Mouse (Mus musculus): ENCODE data around the gene Wdr78. TPM values are rescaled to one million over a fixed set of nuclear protein-coding genes. Genes with fewer than 3 reads are reported as not detected.

Gene Wdr78
- total RNA-seq (2021) = 1 to 10 TPM; 7.5 to 8.7 TPM

- intact Hi-C loops (cut with DNase I) = loop anchor here (10.0 kb wide), 1 partner anchor 130 kb away; no protein-coding TSS in a partner anchor
- peak; percentile 90 to 99 for DNase-seq (ENCODE audit: extremely low spot score in 1 of 2, low spot score in 2 of 2)
Observed at GRCm38 (mm10) chr4:103114184-103115111, at the start of gene Wdr78, which contains the start of gene Mier1. Gene Wdr78 (minus strand): TSS chr4:103114555. Gene Mier1 (plus strand): TSS chr4:103114390.

GRCm38 (mm10) chr4:103158781-103159180 lies 44.4 kb upstream of the Wdr78 start:
- intact Hi-C loops (cut with DNase I) = no loop called here
- DNase-seq (ENCODE audit: extremely low spot score in 1 of 2, low spot score in 2 of 2) = no peak

GRCm38 (mm10) chr4:103151946-103152345 lies 37.6 kb upstream of the Wdr78 start:
- DNase-seq (ENCODE audit: extremely low spot score in 1 of 2, low spot score in 2 of 2) = no peak
- intact Hi-C loops (cut with DNase I) = no loop called here

DNA sequence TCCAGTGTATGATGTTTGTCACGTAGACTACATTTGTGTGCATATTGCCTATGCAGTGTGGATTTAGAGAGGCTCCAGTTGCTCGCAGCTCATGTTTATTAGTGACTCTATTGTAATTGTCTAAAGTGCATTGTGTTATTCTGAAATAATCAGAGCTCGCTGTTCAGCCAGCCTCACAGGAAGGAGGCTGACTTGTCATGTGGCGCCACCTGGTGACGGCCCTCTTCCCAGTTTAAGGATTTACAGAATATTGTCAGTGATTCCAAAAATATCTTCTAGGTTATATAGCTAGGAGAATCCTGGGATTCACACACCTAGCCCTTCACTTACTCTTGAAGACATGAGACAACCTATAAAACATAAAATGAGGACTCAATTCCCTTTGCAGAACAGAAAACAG lies 32.0 kb upstream of the Wdr78 start:
- DNase-seq (ENCODE audit: extremely low spot score in 1 of 2, low spot score in 2 of 2) = peak; percentile 38 to 80
- intact Hi-C loops (cut with DNase I) = loop anchor here (2.0 kb wide), 1 partner anchor 160 kb away; no protein-coding TSS in a partner anchor

DNA sequence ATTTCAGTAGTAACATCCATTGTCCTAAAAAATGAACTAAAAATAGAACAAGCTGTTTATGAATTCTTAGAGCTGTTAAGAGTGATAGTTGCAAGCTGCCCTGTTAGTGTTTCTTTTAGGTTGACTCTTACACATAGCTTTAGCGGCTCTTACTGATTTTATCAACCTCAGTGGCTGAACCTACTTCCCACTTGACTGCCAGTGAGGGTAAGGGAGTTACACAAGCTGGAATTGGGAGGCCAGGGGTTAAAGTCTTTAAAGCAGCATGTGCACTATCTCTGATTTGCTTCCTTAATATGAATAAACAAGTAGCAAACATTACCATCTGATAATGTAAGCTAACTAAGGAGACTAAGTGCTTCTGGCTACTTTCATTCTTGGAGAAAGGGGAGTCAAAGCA lies 22.6 kb upstream of the Wdr78 start:
- intact Hi-C loops (cut with DNase I) = no loop called here
- DNase-seq (ENCODE audit: extremely low spot score in 1 of 2, low spot score in 2 of 2) = no peak

DNA sequence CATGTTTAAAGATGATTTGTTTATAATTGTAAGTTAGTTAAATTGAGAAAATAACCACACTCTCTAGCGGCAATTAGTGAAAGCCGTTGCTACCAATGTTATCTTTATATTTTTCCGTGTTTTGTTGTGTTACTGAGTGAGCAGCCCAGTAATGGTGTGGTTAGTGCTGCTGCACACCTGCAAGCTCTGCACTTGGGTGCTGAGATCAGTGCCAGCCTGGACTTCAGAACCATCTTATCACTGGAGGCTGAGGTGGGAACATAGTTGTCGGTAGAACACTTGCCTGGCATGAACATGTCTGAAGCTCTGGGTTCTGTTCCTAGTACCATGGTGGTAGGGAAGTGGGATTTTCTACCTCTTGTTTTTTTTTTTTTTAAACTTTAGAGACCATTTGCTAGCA lies 12.2 kb upstream of the Wdr78 start:
- DNase-seq (ENCODE audit: extremely low spot score in 1 of 2, low spot score in 2 of 2) = no peak

GRCm38 (mm10) chr4:103123606-103124005 lies 9.3 kb upstream of the Wdr78 start:
- no peak for DNase-seq (ENCODE audit: extremely low spot score in 1 of 2, low spot score in 2 of 2)
- intact Hi-C loops (cut with DNase I) = no loop called here

More for the DNA sequence above, 12.2 kb upstream of the Wdr78 start:
- intact Hi-C loops (cut with DNase I) = no loop called here

GRCm38 (mm10) chr4:103123086-103123485 lies 8.7 kb upstream of the Wdr78 start:
- no peak for DNase-seq (ENCODE audit: extremely low spot score in 1 of 2, low spot score in 2 of 2)
- intact Hi-C loops (cut with DNase I) = no loop called here

GRCm38 (mm10) chr4:103120874-103121389 lies 6.6 kb upstream of the Wdr78 start:
- intact Hi-C loops (cut with DNase I) = no loop called here
- DNase-seq (ENCODE audit: extremely low spot score in 1 of 2, low spot score in 2 of 2) = no peak

GRCm38 (mm10) chr4:103120395-103120794 lies 6.0 kb upstream of the Wdr78 start:
- no peak for DNase-seq (ENCODE audit: extremely low spot score in 1 of 2, low spot score in 2 of 2)
- intact Hi-C loops (cut with DNase I) = no loop called here

DNA sequence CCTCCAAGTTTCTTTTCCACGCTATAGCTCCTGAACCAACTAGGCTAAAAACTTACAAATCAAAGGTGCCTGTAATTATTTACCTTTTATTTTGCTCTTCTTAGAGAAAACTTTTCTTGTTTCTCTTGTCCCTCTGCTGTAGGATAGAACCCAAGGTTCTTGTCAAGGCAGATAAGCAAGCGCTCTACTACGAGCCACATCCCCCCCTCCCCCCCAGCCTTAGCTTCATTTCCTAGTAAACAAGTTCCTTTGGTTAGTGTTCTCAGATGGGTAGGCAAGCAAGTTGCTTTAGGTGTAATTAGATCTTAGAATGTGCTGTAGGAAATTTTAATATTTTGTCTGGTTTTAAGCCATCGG lies 5.7 kb upstream of the Wdr78 start:
- intact Hi-C loops (cut with DNase I) = no loop called here
- no peak for DNase-seq (ENCODE audit: extremely low spot score in 1 of 2, low spot score in 2 of 2)

DNA sequence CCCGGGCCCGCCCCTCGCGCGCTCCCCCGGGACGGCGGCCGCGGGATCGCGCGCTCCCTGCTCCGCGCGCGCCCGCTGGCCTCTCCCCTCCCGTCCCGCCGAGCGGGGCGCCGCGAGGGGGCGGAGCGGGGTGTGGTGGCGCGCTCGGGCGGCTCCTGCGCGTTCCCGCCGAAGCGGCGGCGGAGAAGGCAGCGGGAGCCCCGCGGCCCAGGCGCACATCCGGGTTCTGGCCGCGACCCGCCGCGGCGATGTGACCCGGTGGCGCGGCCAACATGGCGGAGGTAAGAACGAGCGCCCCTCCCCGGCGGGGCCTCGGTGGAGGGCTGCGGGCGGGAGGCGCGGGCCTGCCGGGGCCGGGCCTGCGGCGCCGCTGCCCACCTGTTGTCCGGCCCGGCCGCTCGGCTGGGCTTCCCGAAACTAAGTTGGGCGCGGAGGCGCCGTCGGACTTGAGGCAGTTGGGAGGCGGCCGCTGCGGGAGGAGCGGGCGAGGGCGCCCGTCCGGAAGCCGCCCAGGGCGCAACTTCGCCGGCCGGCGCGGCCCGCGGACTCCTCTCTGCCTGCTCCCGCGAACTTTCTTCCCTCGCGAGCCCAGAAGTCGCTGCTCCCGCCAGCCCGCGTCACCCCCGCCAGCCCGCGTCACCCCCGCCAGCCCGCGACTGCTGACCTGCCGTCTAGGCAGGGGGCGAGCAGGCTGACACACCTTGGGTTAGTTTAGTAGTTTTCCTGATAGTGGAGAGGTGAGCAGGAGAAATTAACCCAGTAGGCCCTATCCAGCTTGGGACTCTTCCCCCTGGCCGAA lies 5.1 kb upstream of the Wdr78 start:
- peak; percentile 29 to 88 for DNase-seq (ENCODE audit: extremely low spot score in 1 of 2, low spot score in 2 of 2)
- intact Hi-C loops (cut with DNase I) = loop anchor here (10.0 kb wide), 1 partner anchor 135 kb away; no protein-coding TSS in a partner anchor

GRCm38 (mm10) chr4:103118888-103119228 lies 4.5 kb upstream of the Wdr78 start:
- intact Hi-C loops (cut with DNase I) = loop anchor here (10.0 kb wide), 1 partner anchor 134 kb away; no protein-coding TSS in a partner anchor
- no peak for DNase-seq (ENCODE audit: extremely low spot score in 1 of 2, low spot score in 2 of 2)

DNA sequence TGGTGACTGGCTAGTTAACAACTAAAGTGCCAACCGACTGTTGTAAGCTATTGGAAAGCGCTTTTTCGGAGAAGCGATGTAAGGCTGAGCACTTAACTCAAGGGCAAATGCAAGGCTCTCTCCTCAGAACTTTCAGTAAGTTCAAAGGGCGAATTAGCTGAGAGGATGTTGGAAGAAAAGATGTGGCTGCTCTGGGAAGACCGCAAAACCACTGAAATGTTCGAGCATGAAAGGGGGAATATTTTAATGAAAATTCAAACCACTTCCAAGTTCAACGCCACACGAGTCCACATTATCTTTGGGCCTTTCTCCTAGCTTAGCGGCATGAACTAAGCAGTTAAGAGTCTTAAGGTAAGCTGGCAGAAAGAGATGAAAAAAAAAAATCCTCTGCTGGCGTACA lies 953 bp downstream of the Wdr78 start:
- DNase-seq (ENCODE audit: extremely low spot score in 1 of 2, low spot score in 2 of 2) = no peak
- intact Hi-C loops (cut with DNase I) = loop anchor here (10.0 kb wide), 1 partner anchor 129 kb away; no protein-coding TSS in a partner anchor

GRCm38 (mm10) chr4:103112651-103113050 lies 1.7 kb downstream of the Wdr78 start:
- intact Hi-C loops (cut with DNase I) = loop anchor here (10.0 kb wide), 1 partner anchor 128 kb away; no protein-coding TSS in a partner anchor
- no peak for DNase-seq (ENCODE audit: extremely low spot score in 1 of 2, low spot score in 2 of 2)

DNA sequence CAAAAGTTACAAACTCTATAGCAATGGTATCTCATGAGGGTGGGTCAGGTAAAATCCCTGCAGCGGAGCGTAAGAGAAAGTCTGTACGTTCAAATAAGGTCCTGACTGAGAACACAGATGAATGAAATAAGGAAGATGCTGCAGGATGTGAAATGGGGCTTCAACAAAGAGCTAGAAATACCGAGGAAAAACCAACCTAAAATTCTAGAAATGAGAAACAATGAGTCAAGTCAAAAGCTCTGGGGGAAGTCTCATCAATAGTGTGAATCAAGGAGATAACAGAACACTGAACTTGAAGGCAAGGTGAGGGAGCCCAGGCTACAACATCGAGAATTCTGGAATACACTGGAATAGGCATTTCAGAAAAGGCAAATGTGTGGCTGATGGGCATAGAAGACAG lies 15.8 kb downstream of the Wdr78 start:
- intact Hi-C loops (cut with DNase I) = no loop called here
- DNase-seq (ENCODE audit: extremely low spot score in 1 of 2, low spot score in 2 of 2) = no peak

DNA sequence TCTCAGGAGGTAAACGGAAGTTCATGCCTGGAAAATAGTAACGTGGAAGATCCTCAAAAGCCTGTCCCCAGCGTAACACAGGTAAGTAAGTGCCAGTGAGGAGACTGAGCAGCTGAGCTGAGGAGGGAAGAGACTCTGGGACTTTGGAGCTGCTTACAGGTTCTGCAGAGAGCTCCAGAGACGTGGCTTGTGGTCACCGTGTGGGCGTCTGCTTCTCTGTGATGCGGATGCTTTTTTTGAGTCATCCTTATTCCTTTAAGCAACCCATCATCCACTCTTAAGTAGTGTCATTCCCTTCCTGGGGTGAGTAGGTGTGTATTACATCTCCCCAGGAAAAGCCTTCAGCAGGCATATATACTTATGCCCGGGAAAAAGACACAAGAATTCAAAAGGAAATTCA lies 18.4 kb downstream of the Wdr78 start:
- intact Hi-C loops (cut with DNase I) = no loop called here
- DNase-seq (ENCODE audit: extremely low spot score in 1 of 2, low spot score in 2 of 2) = no peak

DNA sequence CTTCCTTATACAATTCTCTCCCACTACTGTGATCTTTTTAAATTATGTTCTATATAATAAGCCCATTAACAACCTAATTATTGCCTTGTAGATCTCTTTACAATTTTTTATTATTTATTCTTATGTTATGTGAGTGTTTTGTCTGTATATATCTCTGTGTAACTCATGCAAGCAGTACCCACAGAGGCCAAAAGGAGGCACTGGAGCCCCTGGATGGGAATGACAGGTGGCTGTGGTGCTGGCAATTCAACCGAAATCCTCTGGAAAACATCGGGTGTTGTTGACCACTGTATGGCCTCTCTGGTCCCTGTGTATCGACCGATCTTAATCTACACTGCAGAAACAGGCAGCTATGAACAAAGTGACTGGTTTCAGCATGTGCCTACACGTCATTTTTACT lies 29.1 kb downstream of the Wdr78 start:
- no peak for DNase-seq (ENCODE audit: extremely low spot score in 1 of 2, low spot score in 2 of 2)
- intact Hi-C loops (cut with DNase I) = no loop called here

DNA sequence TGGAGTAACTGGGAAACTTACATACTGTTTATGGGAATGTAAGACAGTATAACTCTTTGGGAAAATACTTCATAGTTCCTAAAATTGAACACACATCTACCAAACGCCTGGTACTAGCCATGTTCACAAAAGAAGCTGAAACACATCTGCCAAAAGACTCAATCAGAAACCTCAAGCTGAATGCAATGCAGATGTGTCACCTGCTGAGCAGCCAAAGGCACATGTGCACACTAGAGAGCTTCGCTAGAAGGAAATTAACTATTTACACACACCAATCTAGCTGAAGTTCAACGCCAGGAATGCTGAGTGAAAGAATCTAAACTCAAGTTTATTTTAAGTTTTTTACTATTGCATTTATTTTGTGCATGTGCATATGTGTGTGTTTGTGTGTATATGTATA lies 43.7 kb downstream of the Wdr78 start:
- DNase-seq (ENCODE audit: extremely low spot score in 1 of 2, low spot score in 2 of 2) = no peak
- intact Hi-C loops (cut with DNase I) = no loop called here

Data from left cerebral cortex, postnatal 10 days (tissue).